Mouse (Mus musculus) forebrain, embryonic 16.5 days (tissue): ENCODE data around the gene Gm11032. TPM values are rescaled to one million over a fixed set of nuclear protein-coding genes. Genes with fewer than 3 reads are reported as not detected.

Experiments
- ATAC-seq: fragments of 200-750 bp; cut with Nextera tagmentation; 2 replicates; pipeline ENCODE4 v1.8.0; 2017; ENCODE audit warnings: mild to moderate bottlenecking, moderate library complexity
- H3K27ac ChIP-seq: fragments of 300-500 bp; sonication (generic); 2 replicates; pipeline ENCODE4 v1.5.1; 2014; ENCODE audit warnings: low read length, control low read depth
- H3K27me3 ChIP-seq: fragments of 300-500 bp; sonication (generic); replicated peaks from 2 replicates; pipeline ENCODE4 v1.6.1; 2014; ENCODE audit warnings: low read length; ENCODE audit not compliant: control insufficient read depth, insufficient read depth
- H3K36me3 ChIP-seq: fragments of 300-500 bp; sonication (generic); 2 replicates; pipeline ENCODE4 v1.6.1; 2014; ENCODE audit not compliant: control insufficient read depth, insufficient read depth
- H3K4me1 ChIP-seq: fragments of 300-500 bp; sonication (generic); replicated peaks from 2 replicates; pipeline ENCODE4 v1.6.1; 2014; ENCODE audit warnings: low read length; ENCODE audit not compliant: control insufficient read depth, insufficient read depth
- H3K4me2 ChIP-seq: fragments of 300-500 bp; sonication (generic); 2 replicates; pipeline ENCODE4 v1.6.1; 2014; ENCODE audit warnings: mild to moderate bottlenecking, low read length, control low read depth
- H3K4me3 ChIP-seq: fragments of 300-500 bp; sonication (generic); replicated peaks from 2 replicates; pipeline ENCODE4 v1.5.1; 2014; ENCODE audit warnings: mild to moderate bottlenecking, low read length, control low read depth
- H3K9ac ChIP-seq: fragments of 300-500 bp; sonication (generic); replicated peaks from 2 replicates; pipeline ENCODE4 v1.6.1; 2014; ENCODE audit warnings: low read depth, low read length, control low read depth
- H3K9me3 ChIP-seq: fragments of 300-500 bp; sonication (generic); 2 replicates; pipeline ENCODE4 v1.6.1; 2016; ENCODE audit warnings: low read length; ENCODE audit not compliant: control insufficient read depth
- WGBS: fragments of 180-500 bp; shearing (Covaris S2); extraction: QIAGEN DNeasy Blood & Tissue Kit; methylation state at CpG from one replicate; pipeline ENCODE4 v1.1.7; 2014; 5-methylcytosine and 5-hydroxymethylcytosine counted together
- polyA plus RNA-seq: library from polyadenylated mRNA; unstranded; fragments of >200 nt; fragmentation: Nextera tagmentation; extraction: Ambion mirVana; gene quantifications from 2 replicates; pipeline ENCODE4 v1.2.1, GENCODE M21; 2015

Gm11032 gene
- polyA plus RNA-seq, 1 experiment from 2014 or later: not detected

- WGBS: 89% methylated on average over 2 of the region's 2 CpGs
- H3K4me1 ChIP-seq: peaks cover 12% of the 10 kb centered on the region
- no peaks in the 10 kb centered on the region for H3K36me3 ChIP-seq
- H3K4me2 ChIP-seq: no peak overlapping the region
- no peak overlapping the region for H3K9ac ChIP-seq
- H3K9me3 ChIP-seq: no peaks in the 10 kb centered on the region
- no peak for ATAC-seq
- H3K27ac ChIP-seq: no peak overlapping the region
- no peaks in the 10 kb centered on the region for H3K27me3 ChIP-seq
- H3K4me3 ChIP-seq: no peak overlapping the region
Observed at GRCm38 (mm10) chr11:4598411-4598810, 21.5 kb upstream of the Gm11032 start.

- H3K27ac ChIP-seq: no peak overlapping the region
- peaks cover 10% of the 10 kb centered on the region for H3K4me1 ChIP-seq
- no peaks in the 10 kb centered on the region for H3K27me3 ChIP-seq
- H3K4me2 ChIP-seq: no peak overlapping the region
- 94% methylated on average over 3 of the region's 3 CpGs for WGBS
- no peak overlapping the region for H3K4me3 ChIP-seq
- no peak overlapping the region for H3K9ac ChIP-seq
- no peak for ATAC-seq
- no peaks in the 10 kb centered on the region for H3K9me3 ChIP-seq
- H3K36me3 ChIP-seq: no peaks in the 10 kb centered on the region
Observed at GRCm38 (mm10) chr11:4599916-4600315, 20.0 kb upstream of the Gm11032 start.

GRCm38 (mm10) chr11:4601890-4602289 is 18.0 kb upstream of the Gm11032 start:
- no peak overlapping the region for H3K4me3 ChIP-seq
- H3K9ac ChIP-seq: no peak overlapping the region
- H3K27ac ChIP-seq: no peak overlapping the region
- ATAC-seq: no peak
- 72% methylated on average over 5 of the region's 5 CpGs for WGBS
- H3K4me2 ChIP-seq: no peak overlapping the region
- H3K9me3 ChIP-seq: no peaks in the 10 kb centered on the region
- H3K36me3 ChIP-seq: no peaks in the 10 kb centered on the region
- peaks cover 8% of the 10 kb centered on the region for H3K4me1 ChIP-seq
- no peaks in the 10 kb centered on the region for H3K27me3 ChIP-seq

DNA sequence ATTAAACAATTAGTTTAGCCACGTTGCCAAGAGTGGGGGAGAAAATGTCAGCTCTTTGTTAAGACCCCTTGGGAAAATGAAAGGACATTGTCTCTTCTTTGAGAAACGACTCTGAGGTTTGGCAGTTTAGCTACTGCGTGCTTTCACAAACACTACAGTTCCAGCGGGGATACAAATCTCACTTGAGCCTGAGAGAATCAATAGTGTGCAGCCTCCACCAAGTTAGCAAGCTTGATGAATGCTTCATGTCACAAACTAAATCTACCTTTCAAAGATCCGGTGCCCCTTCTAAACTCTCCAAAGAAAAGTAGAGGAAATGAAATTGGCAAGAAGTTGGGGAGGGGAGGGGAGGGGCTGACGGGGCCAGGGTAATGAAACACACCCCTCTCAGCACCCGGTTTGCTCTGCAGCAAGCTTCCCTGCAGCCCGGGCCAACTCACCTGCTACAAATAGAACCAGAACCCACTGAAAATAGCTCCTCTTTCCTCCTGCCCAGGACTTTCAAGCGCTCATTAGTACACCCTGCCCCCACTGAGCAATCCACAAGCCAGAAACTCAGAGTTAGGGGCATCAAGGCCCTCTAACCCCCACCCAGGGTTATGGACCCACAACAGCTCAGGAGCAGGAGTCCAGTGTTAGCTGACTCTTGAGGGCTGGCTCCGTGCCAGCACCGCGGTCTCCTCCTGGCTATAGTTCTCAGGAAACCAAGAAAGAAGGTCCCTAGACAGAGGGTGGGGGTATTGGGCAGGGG is 17.0 kb upstream of the Gm11032 start:
- no peak overlapping the region for H3K4me3 ChIP-seq
- no peak overlapping the region for H3K27ac ChIP-seq
- no peaks in the 10 kb centered on the region for H3K9me3 ChIP-seq
- no peaks in the 10 kb centered on the region for H3K27me3 ChIP-seq
- peak; percentile 20; the same call in 1 of the 2 replicates for ATAC-seq
- no peak overlapping the region for H3K4me2 ChIP-seq
- 18% methylated on average over 12 of the region's 12 CpGs for WGBS
- H3K36me3 ChIP-seq: no peaks in the 10 kb centered on the region
- H3K9ac ChIP-seq: no peak overlapping the region
- peaks cover 8% of the 10 kb centered on the region for H3K4me1 ChIP-seq

- H3K4me3 ChIP-seq: no peak overlapping the region
- no peaks in the 10 kb centered on the region for H3K9me3 ChIP-seq
- no peaks in the 10 kb centered on the region for H3K36me3 ChIP-seq
- no peak overlapping the region for H3K9ac ChIP-seq
- H3K27ac ChIP-seq: no peak overlapping the region
- 73% methylated on average over 6 of the region's 6 CpGs for WGBS
- no peaks in the 10 kb centered on the region for H3K27me3 ChIP-seq
- no peak for ATAC-seq
- H3K4me1 ChIP-seq: peaks cover 8% of the 10 kb centered on the region
- H3K4me2 ChIP-seq: no peak overlapping the region
Observed at GRCm38 (mm10) chr11:4604441-4604840, 15.4 kb upstream of the Gm11032 start.

GRCm38 (mm10) chr11:4605414-4605813 is 14.5 kb upstream of the Gm11032 start:
- Histone ChIP-seq H3K4me3 (no peak overlapping the region), H3K27ac (no peak overlapping the region), H3K4me2 (no peak overlapping the region), H3K9ac (no peak overlapping the region), H3K4me1 (peaks cover 8% of the 10 kb centered on the region), H3K36me3 (no peaks in the 10 kb centered on the region), H3K27me3 (no peaks in the 10 kb centered on the region), H3K9me3 (no peaks in the 10 kb centered on the region)
- no peak for ATAC-seq
- WGBS: 60% methylated on average over 7 of the region's 7 CpGs

GRCm38 (mm10) chr11:4606541-4606940 is 13.3 kb upstream of the Gm11032 start:
- Histone ChIP-seq H3K9me3 (no peaks in the 10 kb centered on the region), H3K4me2 (no peak overlapping the region), H3K27ac (no peak overlapping the region), H3K4me1 (peaks cover 8% of the 10 kb centered on the region), H3K27me3 (no peaks in the 10 kb centered on the region), H3K4me3 (no peak overlapping the region), H3K9ac (no peak overlapping the region), H3K36me3 (no peaks in the 10 kb centered on the region)
- 88% methylated on average over 1 of the region's 1 CpGs for WGBS
- no peak for ATAC-seq

GRCm38 (mm10) chr11:4611904-4612303 is 8.0 kb upstream of the Gm11032 start:
- H3K4me1 ChIP-seq: no peaks in the 10 kb centered on the region
- no peak overlapping the region for H3K4me2 ChIP-seq
- no peaks in the 10 kb centered on the region; the same call in 1 of the 2 replicates for H3K27me3 ChIP-seq
- ATAC-seq: no peak
- H3K9me3 ChIP-seq: no peaks in the 10 kb centered on the region
- no peak overlapping the region for H3K4me3 ChIP-seq
- 77% methylated on average over 2 of the region's 2 CpGs for WGBS
- no peak overlapping the region for H3K27ac ChIP-seq
- no peaks in the 10 kb centered on the region for H3K36me3 ChIP-seq
- H3K9ac ChIP-seq: no peak overlapping the region

GRCm38 (mm10) chr11:4620501-4621108 is 738 bp downstream of the Gm11032 start:
- H3K36me3 ChIP-seq: no peaks in the 10 kb centered on the region

More at GRCm38 (mm10) chr11:4620501-4621108, 738 bp downstream of the Gm11032 start:
- H3K9ac ChIP-seq: no peak overlapping the region
- no peak for ATAC-seq
- H3K4me2 ChIP-seq: no peak overlapping the region
- no peak overlapping the region for H3K27ac ChIP-seq
- H3K4me3 ChIP-seq: no peak overlapping the region
- H3K4me1 ChIP-seq: no peaks in the 10 kb centered on the region
- H3K27me3 ChIP-seq: no peaks in the 10 kb centered on the region
- WGBS: 60% methylated on average over 13 of the region's 13 CpGs
- H3K9me3 ChIP-seq: no peaks in the 10 kb centered on the region
